Mouse (Mus musculus) bone marrow macrophage, adult 2 months (primary cell): ENCODE data around the gene Ptpre.

Experiments used
- CTCF ChIP-seq: IDR thresholded peaks from 2 replicates; pipeline ENCODE4 v1.5.1; 2012; ENCODE audit warnings: low read depth, mild to moderate bottlenecking, low read length, moderate library complexity
- POLR2A ChIP-seq: IDR thresholded peaks from 2 replicates; pipeline ENCODE4 v1.6.1; 2012; ENCODE audit warnings: mild to moderate bottlenecking, low read depth, low read length, borderline replicate concordance

DNA sequence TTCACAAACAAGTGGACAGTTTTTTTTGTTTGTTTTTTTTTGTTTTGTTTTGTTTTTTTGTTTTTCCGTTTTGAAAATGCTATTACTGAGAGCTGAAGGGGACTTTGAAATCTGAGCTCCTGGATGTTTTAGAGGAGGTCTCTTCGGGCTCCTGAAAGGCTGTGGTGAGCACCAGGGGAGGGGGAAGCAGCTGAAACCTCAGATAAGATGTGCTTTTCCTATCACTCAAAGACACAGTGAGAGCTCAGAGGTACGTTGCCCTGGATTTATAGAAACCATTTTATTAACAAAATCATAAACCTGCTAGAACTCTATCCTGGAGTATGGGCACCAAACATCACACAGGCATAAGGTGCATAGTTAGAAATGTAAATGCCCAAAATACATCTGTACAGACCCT, 10.1 kb upstream of the Ptpre start:
- TF ChIP-seq CTCF (no peak), POLR2A (no peak)
